Mouse (Mus musculus): ENCODE results near the gene Stk32c. TPM values are rescaled to one million over a fixed set of nuclear protein-coding genes. Genes with fewer than 3 reads are reported as not detected.

The Stk32c gene
- total RNA-seq (2021) = 100 to 1,000 TPM; 102 to 105 TPM
- long read RNA-seq, experiment 1, partial matches to known transcripts = 0 of 18 reads
- long read RNA-seq, experiment 1, other reads (novel, unspliced or antisense) = 18 of 18 reads
- long read RNA-seq, experiment 2, partial matches to known transcripts = 0 of 19 reads
- long read RNA-seq, experiment 2, other reads (novel, unspliced or antisense) = 15 of 19 reads

DNA sequence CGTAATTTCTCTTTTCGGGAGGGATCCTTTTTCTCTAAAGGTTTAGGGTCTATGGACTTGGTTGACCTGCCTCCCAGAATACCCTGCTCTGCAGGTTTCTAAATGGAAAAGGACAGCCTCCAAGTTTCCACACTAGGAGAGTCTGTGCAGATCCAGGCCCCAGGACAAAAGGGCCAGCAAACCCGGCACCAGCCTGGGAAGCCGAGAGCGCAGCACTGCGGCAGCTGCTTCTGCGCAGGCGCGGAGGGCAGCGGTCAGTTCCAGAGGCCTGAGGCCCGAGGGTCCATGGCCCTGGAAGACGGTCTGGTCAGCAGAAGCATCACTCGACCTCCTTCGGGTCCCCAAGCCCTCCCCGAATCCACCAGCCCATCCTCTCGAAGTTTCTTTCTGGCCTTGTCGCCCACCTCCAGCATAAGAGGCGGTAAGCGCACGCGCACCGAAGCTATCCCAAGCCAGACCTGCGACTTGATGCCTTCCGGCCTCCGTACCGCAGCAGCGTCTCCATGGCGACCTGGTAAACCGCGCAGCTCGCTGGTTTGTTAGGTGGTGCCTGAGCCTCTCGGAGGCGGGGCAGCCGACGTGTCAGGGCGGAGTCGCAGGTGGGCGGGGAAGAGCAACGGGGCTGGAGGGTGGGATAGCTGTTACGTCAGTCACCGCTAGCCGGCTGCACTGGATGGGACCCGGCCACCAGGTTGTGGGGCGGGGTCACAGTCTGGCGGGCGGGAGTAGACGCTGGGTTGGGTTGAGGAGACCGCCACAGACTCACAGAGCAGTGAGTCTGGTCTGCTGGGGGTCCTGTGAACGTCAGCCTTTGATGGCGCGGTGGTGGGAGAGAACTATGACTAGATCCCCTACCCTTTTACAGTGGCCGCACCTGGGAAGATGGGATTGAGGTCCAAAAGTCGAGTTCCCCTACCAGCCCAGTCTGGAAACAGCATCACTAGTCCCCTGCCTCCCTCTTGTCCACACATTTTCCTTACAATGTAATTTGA is at the start of gene Stk32c, which contains the start of gene Lrrc27:
Gene Stk32c, minus strand, starts transcription at position 554 of the 992 bp plus-strand sequence.
Gene Lrrc27, plus strand, starts transcription at position 235 of the 992 bp plus-strand sequence.
- Histone ChIP-seq H3K4me3 (peak within 1 kb of the TSS; percentile 77), H3K27ac (peak within 1 kb of the TSS; percentile 96)
- no peak; the same call in 1 of the 2 replicates for TF ChIP-seq CTCF (conservative IDR thresholded peaks at IDR 0.05)
- peak; percentile 98 for DNase-seq (ENCODE audit: low spot score in 2 of 2)

GRCm38 (mm10) chr7:139257752-139258542 is 44.8 kb upstream of the Stk32c start:
- no peak for TF ChIP-seq CTCF (conservative IDR thresholded peaks at IDR 0.05)
- Histone ChIP-seq H3K4me3 (no peak overlapping the region), H3K27ac (no peak overlapping the region)
- no peak for DNase-seq (ENCODE audit: low spot score in 2 of 2)

GRCm38 (mm10) chr7:139254626-139255025 is 41.5 kb upstream of the Stk32c start:
- TF ChIP-seq CTCF (conservative IDR thresholded peaks at IDR 0.05) = no peak
- H3K27ac ChIP-seq = no peak overlapping the region
- DNase-seq (ENCODE audit: low spot score in 2 of 2) = no peak
- no peak overlapping the region for H3K4me3 ChIP-seq

GRCm38 (mm10) chr7:139253462-139253861 is 40.4 kb upstream of the Stk32c start:
- no peak for TF ChIP-seq CTCF (conservative IDR thresholded peaks at IDR 0.05)
- Histone ChIP-seq H3K27ac (peak overlapping the region; percentile 99; the same call in 1 of the 2 replicates), H3K4me3 (no peak overlapping the region)
- no peak for DNase-seq (ENCODE audit: low spot score in 2 of 2)

- TF ChIP-seq CTCF (conservative IDR thresholded peaks at IDR 0.05) = no peak
- DNase-seq (ENCODE audit: low spot score in 2 of 2) = no peak
- peak overlapping the region; percentile 99; the same call in 1 of the 2 replicates for H3K27ac ChIP-seq
- no peak overlapping the region for H3K4me3 ChIP-seq
Measured at GRCm38 (mm10) chr7:139252986-139253385, 39.9 kb upstream of the Stk32c start.

DNA sequence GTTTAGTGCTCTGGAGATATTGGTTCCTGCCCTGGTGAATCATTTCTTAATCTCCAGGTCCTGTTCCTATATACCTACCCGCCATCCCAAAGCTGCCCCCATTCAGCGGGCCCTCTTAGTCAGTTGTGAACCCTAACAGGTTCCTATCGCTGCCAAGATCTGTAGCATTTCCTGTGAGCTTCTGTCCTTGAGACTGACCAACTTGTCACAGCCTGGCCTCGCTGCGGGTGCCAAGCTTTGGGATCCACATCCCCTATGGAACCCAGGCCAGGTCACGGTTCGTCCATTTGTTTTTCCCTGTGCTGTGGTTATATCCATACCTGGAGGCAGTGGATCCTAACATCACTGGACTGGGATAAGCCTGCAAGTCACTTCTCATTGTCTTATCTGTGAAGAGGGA is 39.5 kb upstream of the Stk32c start:
- no peak for TF ChIP-seq CTCF (conservative IDR thresholded peaks at IDR 0.05)
- peak overlapping the region; percentile 99; the same call in 1 of the 2 replicates for H3K27ac ChIP-seq
- no peak for DNase-seq (ENCODE audit: low spot score in 2 of 2)

GRCm38 (mm10) chr7:139251881-139252301 is 38.8 kb upstream of the Stk32c start:
- TF ChIP-seq CTCF (conservative IDR thresholded peaks at IDR 0.05) = no peak
- Histone ChIP-seq H3K27ac (peak overlapping the region; percentile 99), H3K4me3 (no peak overlapping the region)
- no peak for DNase-seq (ENCODE audit: low spot score in 2 of 2)

More for the DNA sequence above, 39.5 kb upstream of the Stk32c start:
- no peak overlapping the region for H3K4me3 ChIP-seq

- no peak for TF ChIP-seq CTCF (conservative IDR thresholded peaks at IDR 0.05)
- DNase-seq (ENCODE audit: low spot score in 2 of 2) = no peak
- H3K4me3 ChIP-seq = peak overlapping the region; percentile 80
- peak overlapping the region; percentile 99 for H3K27ac ChIP-seq
Measured at GRCm38 (mm10) chr7:139249406-139250210, 36.5 kb upstream of the Stk32c start.

- DNase-seq (ENCODE audit: low spot score in 2 of 2) = no peak
- Histone ChIP-seq H3K27ac (peak overlapping the region; percentile 99), H3K4me3 (peak overlapping the region; percentile 80)
- no peak for TF ChIP-seq CTCF (conservative IDR thresholded peaks at IDR 0.05)
Measured at GRCm38 (mm10) chr7:139248615-139249405, 35.7 kb upstream of the Stk32c start.

DNA sequence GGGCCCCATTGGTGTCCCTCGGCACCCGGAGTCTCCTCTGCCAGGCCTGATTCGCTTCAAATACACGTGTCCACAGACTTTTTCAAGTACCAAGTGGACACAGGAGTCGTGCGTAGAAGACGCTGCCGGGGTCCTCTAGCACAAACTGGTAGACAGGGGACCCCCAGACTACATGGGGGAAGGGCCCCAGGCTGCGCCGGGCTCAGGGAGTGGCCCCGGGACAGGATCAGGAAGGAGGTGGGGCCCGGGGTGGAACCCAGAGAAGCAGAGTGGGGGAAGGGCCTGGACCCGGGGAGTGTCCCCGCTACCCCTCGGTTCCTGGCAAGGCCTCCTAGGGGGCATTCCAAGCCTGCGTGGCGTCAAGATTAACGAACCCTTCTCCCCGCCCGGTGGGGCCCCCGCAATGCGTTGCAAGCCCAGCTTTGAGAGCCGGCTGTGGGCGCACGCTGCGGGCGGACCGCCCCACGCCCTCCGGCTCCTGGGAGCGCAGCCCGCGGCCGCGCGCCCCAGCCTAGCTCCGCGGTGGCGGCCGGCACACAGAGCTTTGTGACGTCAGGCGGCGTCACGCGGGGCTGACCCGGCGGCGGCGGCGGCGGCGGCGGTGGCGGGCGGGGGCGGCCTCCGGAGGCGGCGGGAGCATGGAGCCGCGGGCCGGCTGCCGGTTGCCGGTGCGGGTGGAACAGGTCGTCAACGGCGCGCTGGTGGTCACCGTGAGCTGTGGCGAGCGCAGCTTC is 34.9 kb upstream of the Stk32c start, which contains the start of gene Pwwp2b:
Gene Pwwp2b, plus strand, starts transcription at position 602 of the 734 bp plus-strand sequence.
- no peak for TF ChIP-seq CTCF (conservative IDR thresholded peaks at IDR 0.05)
- DNase-seq (ENCODE audit: low spot score in 2 of 2) = peak; percentile 50 to 68
- peak within 1 kb of the TSS; percentile 99 for H3K27ac ChIP-seq
- H3K4me3 ChIP-seq = peak within 1 kb of the TSS; percentile 80
